Mouse (Mus musculus): Measurements from ENCODE around the gene Nek4. TPM values are rescaled to one million over a fixed set of nuclear protein-coding genes. Genes with fewer than 3 reads are reported as not detected.

Gene Nek4
- polyA plus RNA-seq, 1 experiment from 2014 or later = 19.0 TPM

- 66% methylated on average over 6 of the region's 6 CpGs for WGBS
- no peak within 1 kb of the TSS for H3K4me2 ChIP-seq (replicated peaks)
- no peak within 1 kb of the TSS for H3K9ac ChIP-seq
- H3K36me3 ChIP-seq = no peaks in the 10 kb centered on the region
- ATAC-seq (ENCODE audit: insufficient number of reproducible peaks, insufficient read depth, low FRiP score, low TSS enrichment) = no peak
- H3K4me1 ChIP-seq = peaks cover 3% of the 10 kb centered on the region; the same call in 1 of the 2 replicates
- H3K27ac ChIP-seq = no peak within 1 kb of the TSS
- no peaks in the 10 kb centered on the region for H3K27me3 ChIP-seq
- no peak within 1 kb of the TSS for H3K4me3 ChIP-seq
- no peaks in the 10 kb centered on the region for H3K9me3 ChIP-seq
Measured at GRCm38 (mm10) chr14:30923375-30924105, 27.6 kb upstream of the Nek4 start, which contains the start of gene Itih3. TSS of gene Itih3 (minus strand) at chr14:30923760.

GRCm38 (mm10) chr14:30925492-30925891 is 25.7 kb upstream of the Nek4 start:
- no peak overlapping the region for H3K9ac ChIP-seq
- 92% methylated on average over 3 of the region's 3 CpGs for WGBS

GRCm38 (mm10) chr14:30930386-30930785 is 20.8 kb upstream of the Nek4 start:
- Histone ChIP-seq H3K4me1 (no peaks in the 10 kb centered on the region), H3K27ac (no peak overlapping the region), H3K27me3 (no peaks in the 10 kb centered on the region), H3K36me3 (no peaks in the 10 kb centered on the region), H3K9me3 (no peaks in the 10 kb centered on the region), H3K9ac (no peak overlapping the region), H3K4me2 (replicated peaks) (no peak overlapping the region), H3K4me3 (no peak overlapping the region)
- no peak for ATAC-seq (ENCODE audit: insufficient number of reproducible peaks, insufficient read depth, low FRiP score, low TSS enrichment)
- WGBS = 86% methylated on average over 4 of the region's 4 CpGs

More at GRCm38 (mm10) chr14:30925492-30925891, 25.7 kb upstream of the Nek4 start:
- Histone ChIP-seq H3K4me1 (peaks cover 3% of the 10 kb centered on the region; the same call in 1 of the 2 replicates), H3K4me2 (replicated peaks) (no peak overlapping the region), H3K9me3 (no peaks in the 10 kb centered on the region), H3K27ac (no peak overlapping the region), H3K4me3 (no peak overlapping the region), H3K27me3 (no peaks in the 10 kb centered on the region), H3K36me3 (no peaks in the 10 kb centered on the region)
- no peak for ATAC-seq (ENCODE audit: insufficient number of reproducible peaks, insufficient read depth, low FRiP score, low TSS enrichment)

GRCm38 (mm10) chr14:30933351-30933750 is 17.8 kb upstream of the Nek4 start:
- H3K9me3 ChIP-seq = no peaks in the 10 kb centered on the region
- no peak overlapping the region for H3K27ac ChIP-seq
- H3K9ac ChIP-seq = no peak overlapping the region
- H3K4me3 ChIP-seq = no peak overlapping the region
- H3K27me3 ChIP-seq = no peaks in the 10 kb centered on the region
- ATAC-seq (ENCODE audit: insufficient number of reproducible peaks, insufficient read depth, low FRiP score, low TSS enrichment) = no peak
- no peaks in the 10 kb centered on the region for H3K36me3 ChIP-seq
- H3K4me2 ChIP-seq (replicated peaks) = no peak overlapping the region
- WGBS = 89% methylated on average over 9 of the region's 9 CpGs
- H3K4me1 ChIP-seq = no peaks in the 10 kb centered on the region

GRCm38 (mm10) chr14:30942254-30942653 is 8.9 kb upstream of the Nek4 start:
- H3K9me3 ChIP-seq = no peaks in the 10 kb centered on the region
- no peaks in the 10 kb centered on the region for H3K36me3 ChIP-seq
- ATAC-seq (ENCODE audit: insufficient number of reproducible peaks, insufficient read depth, low FRiP score, low TSS enrichment) = no peak
- no peaks in the 10 kb centered on the region for H3K4me1 ChIP-seq
- no peak overlapping the region for H3K4me3 ChIP-seq
- H3K27me3 ChIP-seq = no peaks in the 10 kb centered on the region
- WGBS = 87% methylated on average over 4 of the region's 4 CpGs
- no peak overlapping the region for H3K9ac ChIP-seq
- no peak overlapping the region for H3K27ac ChIP-seq
- no peak overlapping the region for H3K4me2 ChIP-seq (replicated peaks)

- Histone ChIP-seq H3K27ac (no peak within 1 kb of the TSS), H3K4me2 (replicated peaks) (no peak within 1 kb of the TSS), H3K36me3 (no peaks in the 10 kb centered on the region), H3K9ac (no peak within 1 kb of the TSS), H3K4me3 (no peak within 1 kb of the TSS), H3K9me3 (no peaks in the 10 kb centered on the region), H3K27me3 (no peaks in the 10 kb centered on the region), H3K4me1 (no peaks in the 10 kb centered on the region)
- 90% methylated on average over 7 of the region's 7 CpGs for WGBS
- no peak for ATAC-seq (ENCODE audit: insufficient number of reproducible peaks, insufficient read depth, low FRiP score, low TSS enrichment)
Measured at GRCm38 (mm10) chr14:30943038-30943437, 8.1 kb upstream of the Nek4 start, which contains the start of gene Itih1. TSS of gene Itih1 (minus strand) at chr14:30943289.

GRCm38 (mm10) chr14:30943860-30944674 is 7.1 kb upstream of the Nek4 start:
- no peak overlapping the region for H3K4me2 ChIP-seq (replicated peaks)
- 67% methylated on average over 11 of the region's 11 CpGs for WGBS

GRCm38 (mm10) chr14:30944745-30945144 is 6.4 kb upstream of the Nek4 start:
- H3K27me3 ChIP-seq = no peaks in the 10 kb centered on the region
- no peak overlapping the region for H3K4me3 ChIP-seq
- WGBS = 67% methylated on average over 2 of the region's 2 CpGs
- H3K27ac ChIP-seq = no peak overlapping the region
- no peaks in the 10 kb centered on the region for H3K4me1 ChIP-seq
- H3K9me3 ChIP-seq = no peaks in the 10 kb centered on the region
- H3K36me3 ChIP-seq = no peaks in the 10 kb centered on the region
- ATAC-seq (ENCODE audit: insufficient number of reproducible peaks, insufficient read depth, low FRiP score, low TSS enrichment) = no peak
- no peak overlapping the region for H3K4me2 ChIP-seq (replicated peaks)
- H3K9ac ChIP-seq = no peak overlapping the region

More at GRCm38 (mm10) chr14:30943860-30944674, 7.1 kb upstream of the Nek4 start:
- Histone ChIP-seq H3K9me3 (no peaks in the 10 kb centered on the region), H3K4me1 (no peaks in the 10 kb centered on the region), H3K4me3 (no peak overlapping the region), H3K27me3 (no peaks in the 10 kb centered on the region), H3K27ac (no peak overlapping the region), H3K36me3 (no peaks in the 10 kb centered on the region), H3K9ac (no peak overlapping the region)
- ATAC-seq (ENCODE audit: insufficient number of reproducible peaks, insufficient read depth, low FRiP score, low TSS enrichment) = no peak

- Histone ChIP-seq H3K36me3 (peaks cover 4% of the 10 kb centered on the region; the same call in 1 of the 2 replicates), H3K27ac (no peak overlapping the region)
- ATAC-seq (ENCODE audit: insufficient number of reproducible peaks, insufficient read depth, low FRiP score, low TSS enrichment) = no peak
Measured at GRCm38 (mm10) chr14:30949986-30950385, 1.2 kb upstream of the Nek4 start.

GRCm38 (mm10) chr14:30958517-30958916 is 7.3 kb downstream of the Nek4 start:
- WGBS = 80% methylated on average over 2 of the region's 2 CpGs
- H3K4me3 ChIP-seq = no peak overlapping the region

More at GRCm38 (mm10) chr14:30949986-30950385, 1.2 kb upstream of the Nek4 start:
- H3K4me2 ChIP-seq (replicated peaks) = no peak overlapping the region
- WGBS = 97% methylated on average over 10 of the region's 10 CpGs
- peaks cover 6% of the 10 kb centered on the region; the same call in 1 of the 2 replicates for H3K4me1 ChIP-seq
- H3K4me3 ChIP-seq = no peak overlapping the region
- H3K9ac ChIP-seq = no peak overlapping the region
- no peaks in the 10 kb centered on the region for H3K27me3 ChIP-seq
- no peaks in the 10 kb centered on the region for H3K9me3 ChIP-seq

GRCm38 (mm10) chr14:30959031-30959430 is 7.9 kb downstream of the Nek4 start:
- H3K27ac ChIP-seq = no peak overlapping the region
- H3K4me2 ChIP-seq (replicated peaks) = no peak overlapping the region
- peaks cover 22% of the 10 kb centered on the region for H3K36me3 ChIP-seq
- no peaks in the 10 kb centered on the region for H3K4me1 ChIP-seq
- ATAC-seq (ENCODE audit: insufficient number of reproducible peaks, insufficient read depth, low FRiP score, low TSS enrichment) = no peak
- no peak overlapping the region for H3K4me3 ChIP-seq
- no peaks in the 10 kb centered on the region for H3K9me3 ChIP-seq
- H3K9ac ChIP-seq = no peak overlapping the region
- WGBS = 93% methylated on average over 4 of the region's 4 CpGs
- no peaks in the 10 kb centered on the region for H3K27me3 ChIP-seq

More at GRCm38 (mm10) chr14:30958517-30958916, 7.3 kb downstream of the Nek4 start:
- ATAC-seq (ENCODE audit: insufficient number of reproducible peaks, insufficient read depth, low FRiP score, low TSS enrichment) = no peak
- H3K9me3 ChIP-seq = no peaks in the 10 kb centered on the region
- no peaks in the 10 kb centered on the region for H3K4me1 ChIP-seq
- H3K27me3 ChIP-seq = no peaks in the 10 kb centered on the region
- H3K36me3 ChIP-seq = peaks cover 22% of the 10 kb centered on the region
- H3K9ac ChIP-seq = no peak overlapping the region
- H3K27ac ChIP-seq = no peak overlapping the region
- H3K4me2 ChIP-seq (replicated peaks) = no peak overlapping the region
